Mouse (Mus musculus): Measurements from ENCODE around the gene Prkg1. TPM values are rescaled to one million over a fixed set of nuclear protein-coding genes. Genes with fewer than 3 reads are reported as not detected.

The Prkg1 gene
- polyA plus RNA-seq, 1 experiment from 2014 or later, result 5.9 TPM

DNA sequence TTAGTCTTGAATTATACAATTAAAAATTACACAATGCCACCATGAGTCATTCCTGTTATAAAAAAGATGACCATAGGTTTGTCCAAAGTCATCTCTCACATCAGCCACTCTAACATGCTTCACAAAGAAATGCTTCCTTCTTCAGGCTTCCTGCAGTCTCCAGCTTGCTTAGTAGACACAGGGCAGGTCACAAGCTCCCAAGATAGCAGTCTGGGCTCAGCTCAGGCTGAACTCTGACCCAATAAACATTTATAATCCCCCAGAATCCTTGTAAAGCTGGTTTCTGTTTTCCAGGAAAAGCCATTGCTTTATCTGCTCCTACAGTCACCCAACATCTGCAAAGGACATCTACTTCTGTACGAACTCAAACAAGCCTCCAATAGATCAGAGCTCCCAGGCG, 938.7 kb downstream of the Prkg1 start:
- no peaks in the 10 kb centered on the region for H3K36me3 ChIP-seq (replicated peaks)
- no peaks in the 10 kb centered on the region for H3K27me3 ChIP-seq
- H3K4me1 ChIP-seq, result no peaks in the 10 kb centered on the region
- no peak overlapping the region for H3K9ac ChIP-seq
- WGBS, result 75% methylated on average over 2 of the region's 2 CpGs
- H3K9me3 ChIP-seq, result no peaks in the 10 kb centered on the region
- no peak overlapping the region for H3K27ac ChIP-seq
- no peak overlapping the region for H3K4me3 ChIP-seq (replicated peaks)
- ATAC-seq (ENCODE audit: low FRiP score), result no peak
- H3K4me2 ChIP-seq, result no peak overlapping the region

DNA sequence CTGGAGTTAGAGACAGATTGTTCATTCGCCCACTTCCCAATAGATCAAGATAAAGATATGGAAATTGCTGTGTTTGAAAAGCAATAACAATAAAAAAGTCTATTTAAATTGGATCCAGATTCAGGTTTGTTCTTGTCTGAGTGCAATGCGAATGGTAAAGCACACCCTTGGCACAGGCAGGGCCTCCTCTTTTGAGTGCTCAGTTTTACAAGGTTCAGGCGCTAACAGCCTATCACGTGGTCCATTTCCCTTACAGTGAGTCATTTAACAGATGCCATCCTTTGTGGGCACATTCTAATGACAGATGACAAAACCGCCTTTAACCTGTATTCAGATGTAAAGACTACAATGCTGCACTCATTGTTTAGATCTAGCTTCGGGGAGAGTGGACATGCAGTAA, 949.2 kb downstream of the Prkg1 start:
- Histone ChIP-seq H3K4me1 (0 out of 2 replicates have a peak, but pooled peaks cover 2% of the 10 kb centered on the region), H3K4me3 (replicated peaks) (no peak overlapping the region), H3K27me3 (no peaks in the 10 kb centered on the region), H3K4me2 (no peak overlapping the region), H3K9me3 (no peaks in the 10 kb centered on the region), H3K9ac (no peak overlapping the region), H3K36me3 (replicated peaks) (no peaks in the 10 kb centered on the region), H3K27ac (no peak overlapping the region)
- WGBS, result 72% methylated on average over 6 of the region's 6 CpGs
- ATAC-seq (ENCODE audit: low FRiP score), result no peak; the same call in 1 of the 2 replicates

DNA sequence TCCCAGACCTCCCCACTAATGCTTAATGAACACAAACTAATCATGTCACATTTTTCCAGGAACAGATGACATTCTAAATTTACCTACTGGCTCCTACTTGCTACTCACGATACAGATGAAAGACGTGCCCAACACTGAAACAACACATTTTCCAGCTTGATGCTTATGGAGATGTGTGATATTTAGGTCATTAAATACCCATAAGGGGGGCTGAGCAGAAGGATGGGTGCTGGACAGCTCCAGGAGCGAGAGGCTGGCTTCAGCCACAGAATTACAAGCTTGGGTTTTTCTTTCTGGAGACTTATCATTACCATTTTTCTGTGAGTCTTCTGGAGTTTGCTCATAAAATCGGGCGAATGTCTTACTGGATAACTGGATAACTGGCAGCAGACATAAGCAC, 958.6 kb downstream of the Prkg1 start:
- H3K9me3 ChIP-seq, result no peaks in the 10 kb centered on the region
- H3K4me3 ChIP-seq (replicated peaks), result no peak overlapping the region
- no peaks in the 10 kb centered on the region for H3K36me3 ChIP-seq (replicated peaks)
- H3K27me3 ChIP-seq, result no peaks in the 10 kb centered on the region
- no peak overlapping the region for H3K4me2 ChIP-seq
- H3K9ac ChIP-seq, result no peak overlapping the region
- WGBS, result 84% methylated on average over 5 of the region's 5 CpGs
- no peak for ATAC-seq (ENCODE audit: low FRiP score)
- H3K27ac ChIP-seq, result no peak overlapping the region
- 0 out of 2 replicates have a peak, but pooled peaks cover 2% of the 10 kb centered on the region for H3K4me1 ChIP-seq

DNA sequence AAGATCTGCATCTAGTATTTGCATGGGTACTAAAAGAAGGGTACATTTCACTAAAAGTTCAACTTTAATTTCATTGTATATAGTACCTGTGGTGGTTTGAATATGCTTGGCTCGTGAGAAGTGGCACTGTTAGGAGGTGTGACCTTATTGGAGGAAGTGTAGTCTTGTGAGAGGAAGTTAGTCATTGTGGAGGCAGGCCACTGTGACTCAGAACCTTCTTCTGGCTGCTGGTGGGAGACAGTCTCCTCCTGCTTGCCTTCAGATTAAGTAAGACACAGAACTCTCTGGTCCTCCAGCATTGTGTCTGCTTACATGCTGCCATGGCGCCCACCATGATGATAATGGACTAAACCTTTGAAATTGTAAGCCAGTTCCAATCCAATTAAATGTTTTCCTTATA, 984.0 kb downstream of the Prkg1 start:
- Histone ChIP-seq H3K27ac (no peak overlapping the region), H3K4me3 (replicated peaks) (no peak overlapping the region), H3K9me3 (no peaks in the 10 kb centered on the region), H3K36me3 (replicated peaks) (no peaks in the 10 kb centered on the region), H3K4me2 (no peak overlapping the region), H3K9ac (no peak overlapping the region), H3K4me1 (no peaks in the 10 kb centered on the region), H3K27me3 (no peaks in the 10 kb centered on the region)
- ATAC-seq (ENCODE audit: low FRiP score), result no peak
- 80% methylated on average over 2 of the region's 2 CpGs for WGBS

DNA sequence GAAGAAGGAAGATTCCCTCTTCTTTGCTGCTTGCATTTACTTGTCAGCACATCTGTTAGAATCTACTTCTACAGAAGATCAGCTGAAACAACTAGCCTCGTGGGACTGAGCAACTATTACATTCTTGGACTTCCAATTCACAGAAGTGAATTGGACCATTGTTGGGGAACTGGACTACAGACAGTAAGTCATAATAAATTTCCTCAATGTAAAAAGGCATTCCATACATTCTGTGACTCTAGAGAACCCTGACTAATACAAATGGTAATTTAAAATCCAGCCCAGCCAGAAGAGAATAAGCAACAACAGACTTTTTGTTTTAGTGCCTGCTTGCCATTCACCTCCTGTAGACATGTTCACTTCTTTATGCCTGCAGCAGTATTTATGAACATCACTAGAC, 996.5 kb downstream of the Prkg1 start:
- H3K4me2 ChIP-seq, result no peak overlapping the region
- H3K27me3 ChIP-seq, result no peaks in the 10 kb centered on the region
- no peaks in the 10 kb centered on the region for H3K9me3 ChIP-seq
- 41% methylated on average over 1 of the region's 1 CpGs for WGBS
- no peaks in the 10 kb centered on the region for H3K36me3 ChIP-seq (replicated peaks)
- H3K27ac ChIP-seq, result no peak overlapping the region
- no peak overlapping the region for H3K9ac ChIP-seq
- H3K4me3 ChIP-seq (replicated peaks), result no peak overlapping the region
- no peaks in the 10 kb centered on the region for H3K4me1 ChIP-seq
- no peak for ATAC-seq (ENCODE audit: low FRiP score)

DNA sequence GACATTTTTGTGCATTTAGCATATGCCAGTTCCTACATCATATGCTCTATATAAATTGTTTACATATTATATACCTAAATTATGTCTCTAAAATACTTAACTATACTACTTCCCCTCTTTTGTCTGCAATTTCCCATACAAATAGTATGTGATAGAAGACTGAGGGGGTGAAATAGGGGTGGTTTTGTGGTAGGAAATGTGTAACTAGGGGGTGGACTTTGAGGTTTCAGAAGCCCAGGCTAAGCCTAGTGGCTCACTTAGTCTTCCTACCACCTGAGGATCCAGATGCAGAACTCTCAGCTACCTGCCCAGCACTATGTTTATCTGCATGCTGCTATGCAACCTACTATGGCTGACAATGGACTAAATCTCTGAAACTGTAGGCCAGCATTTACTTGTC, 1020.4 kb downstream of the Prkg1 start:
- Histone ChIP-seq H3K4me1 (no peaks in the 10 kb centered on the region), H3K36me3 (replicated peaks) (no peaks in the 10 kb centered on the region), H3K27me3 (no peaks in the 10 kb centered on the region), H3K27ac (no peak overlapping the region), H3K9ac (no peak overlapping the region), H3K4me2 (no peak overlapping the region), H3K9me3 (no peaks in the 10 kb centered on the region), H3K4me3 (replicated peaks) (no peak overlapping the region)
- no peak for ATAC-seq (ENCODE audit: low FRiP score)

DNA sequence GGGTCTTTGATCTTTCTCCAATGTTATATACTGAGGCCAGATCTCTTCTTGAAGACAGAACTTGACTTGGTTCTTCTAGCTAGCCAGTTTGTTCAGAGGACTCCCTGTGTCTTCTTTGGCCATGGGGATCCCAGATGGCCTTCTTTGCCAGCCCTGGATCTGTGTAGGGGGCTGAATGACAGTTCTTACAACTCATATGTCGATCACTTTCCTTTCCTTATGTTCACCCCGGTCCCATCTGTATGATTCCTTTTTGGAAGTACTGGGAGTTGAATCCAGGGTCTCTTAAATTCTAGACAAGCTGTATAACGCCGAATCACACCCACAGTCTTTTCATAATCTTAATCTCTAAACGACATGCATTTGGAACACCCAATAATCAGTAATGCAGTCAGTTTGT, 1065.7 kb downstream of the Prkg1 start:
- H3K36me3 ChIP-seq (replicated peaks), result no peaks in the 10 kb centered on the region
- no peak overlapping the region for H3K4me2 ChIP-seq
- H3K27me3 ChIP-seq, result no peaks in the 10 kb centered on the region
- H3K9me3 ChIP-seq, result no peaks in the 10 kb centered on the region
- H3K4me1 ChIP-seq, result no peaks in the 10 kb centered on the region
- ATAC-seq (ENCODE audit: low FRiP score), result no peak
- H3K27ac ChIP-seq, result no peak overlapping the region
- no peak overlapping the region for H3K9ac ChIP-seq
- H3K4me3 ChIP-seq (replicated peaks), result no peak overlapping the region
- 91% methylated on average over 5 of the region's 5 CpGs for WGBS

DNA sequence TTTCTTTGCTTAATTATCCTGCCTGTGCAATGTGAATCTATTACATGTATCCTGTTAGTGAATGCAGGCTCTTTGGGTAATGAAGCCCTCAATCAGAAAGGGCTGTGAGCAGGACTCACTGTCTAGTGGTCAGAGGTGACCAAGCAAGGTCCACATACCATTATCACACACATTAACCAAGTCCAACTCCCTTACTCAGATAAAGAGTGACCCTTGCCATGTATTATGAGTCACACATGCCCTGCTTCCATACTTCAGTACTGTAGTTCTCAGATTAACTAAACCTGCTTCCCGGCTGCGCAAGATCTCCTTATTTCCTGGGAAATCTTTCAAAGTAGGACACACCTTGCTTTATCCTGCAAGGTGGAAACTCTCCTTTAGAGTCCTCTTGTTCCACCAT, 1073.6 kb downstream of the Prkg1 start:
- no peak for ATAC-seq (ENCODE audit: low FRiP score)
- Histone ChIP-seq H3K4me1 (no peaks in the 10 kb centered on the region), H3K4me3 (replicated peaks) (no peak overlapping the region), H3K4me2 (no peak overlapping the region), H3K27me3 (no peaks in the 10 kb centered on the region), H3K9me3 (no peaks in the 10 kb centered on the region), H3K9ac (no peak overlapping the region), H3K36me3 (replicated peaks) (no peaks in the 10 kb centered on the region), H3K27ac (no peak overlapping the region)
- WGBS, result 98% methylated on average over 2 of the region's 2 CpGs

DNA sequence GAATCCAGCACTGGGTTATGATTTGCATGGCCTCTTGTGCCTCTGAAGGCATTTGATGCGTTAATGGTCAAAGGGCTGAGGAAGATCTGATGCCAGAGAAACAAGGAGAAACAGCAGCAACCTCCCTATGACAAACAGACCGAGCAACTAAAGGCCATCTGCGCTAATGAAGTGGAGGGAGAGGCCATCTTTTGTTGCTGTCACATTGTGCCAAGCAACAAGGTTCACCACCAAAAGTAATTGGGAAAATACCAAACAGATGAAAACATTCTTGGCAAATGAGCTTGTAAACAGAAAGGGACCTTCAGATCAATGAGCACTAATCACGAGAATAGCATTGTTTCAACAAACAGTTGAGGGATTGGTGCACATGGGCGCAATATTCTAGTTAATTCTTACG, 1074.1 kb downstream of the Prkg1 start:
- Histone ChIP-seq H3K9me3 (no peaks in the 10 kb centered on the region), H3K4me2 (no peak overlapping the region), H3K9ac (no peak overlapping the region), H3K27me3 (no peaks in the 10 kb centered on the region), H3K27ac (no peak overlapping the region), H3K4me3 (replicated peaks) (no peak overlapping the region), H3K36me3 (replicated peaks) (no peaks in the 10 kb centered on the region), H3K4me1 (no peaks in the 10 kb centered on the region)
- ATAC-seq (ENCODE audit: low FRiP score), result no peak
- WGBS, result 64% methylated on average over 6 of the region's 6 CpGs

DNA sequence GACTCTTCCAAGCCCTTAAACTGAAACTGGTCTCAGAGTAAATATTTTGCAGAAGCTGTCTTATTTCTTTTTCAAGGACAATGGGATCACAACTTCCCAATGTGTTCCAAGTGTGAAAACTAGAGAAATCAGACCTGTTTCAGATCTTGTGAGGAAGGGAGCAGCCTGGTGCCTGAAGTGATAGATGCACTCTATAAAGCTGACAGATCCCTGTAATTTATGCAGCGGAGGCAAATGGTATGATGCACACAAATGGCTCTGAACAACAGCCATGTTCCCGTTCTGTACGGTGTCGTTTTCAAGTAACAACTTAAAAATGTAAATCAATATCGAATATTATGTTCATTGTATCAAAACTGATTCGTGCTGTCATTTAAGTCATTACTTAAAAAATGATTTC, 1076.9 kb downstream of the Prkg1 start:
- H3K27ac ChIP-seq, result no peak overlapping the region
- no peak overlapping the region for H3K4me2 ChIP-seq
- WGBS, result 79% methylated on average over 6 of the region's 6 CpGs
- H3K36me3 ChIP-seq (replicated peaks), result no peaks in the 10 kb centered on the region
- no peaks in the 10 kb centered on the region for H3K4me1 ChIP-seq
- H3K27me3 ChIP-seq, result no peaks in the 10 kb centered on the region
- H3K9ac ChIP-seq, result no peak overlapping the region
- H3K9me3 ChIP-seq, result no peaks in the 10 kb centered on the region
- no peak overlapping the region for H3K4me3 ChIP-seq (replicated peaks)
- no peak for ATAC-seq (ENCODE audit: low FRiP score)

DNA sequence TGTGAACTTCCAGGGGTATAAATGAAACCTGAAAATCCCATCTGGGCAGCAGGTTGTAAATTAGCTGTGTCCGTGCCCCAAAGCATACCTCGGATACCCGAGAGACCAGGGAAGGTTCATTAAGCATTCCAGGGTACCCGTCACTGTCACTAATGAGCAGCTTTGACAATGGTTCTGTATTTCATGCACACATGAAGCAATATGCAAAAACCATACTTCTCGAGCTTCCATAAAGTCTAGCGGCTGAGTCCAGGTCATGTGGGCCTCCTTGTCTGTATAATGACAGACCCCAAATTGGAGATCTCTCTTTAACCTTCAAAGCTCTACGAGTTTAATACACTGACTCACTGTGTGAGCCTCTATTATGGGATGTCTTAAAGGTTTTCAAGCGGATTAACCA, 1088.5 kb downstream of the Prkg1 start:
- H3K4me3 ChIP-seq (replicated peaks), result no peak overlapping the region
- no peak overlapping the region for H3K4me2 ChIP-seq
- H3K4me1 ChIP-seq, result no peaks in the 10 kb centered on the region
- H3K9me3 ChIP-seq, result no peaks in the 10 kb centered on the region
- H3K36me3 ChIP-seq (replicated peaks), result no peaks in the 10 kb centered on the region
- no peak overlapping the region for H3K27ac ChIP-seq
- 61% methylated on average over 8 of the region's 8 CpGs for WGBS
- ATAC-seq (ENCODE audit: low FRiP score), result no peak
- no peak overlapping the region for H3K9ac ChIP-seq
- H3K27me3 ChIP-seq, result no peaks in the 10 kb centered on the region

DNA sequence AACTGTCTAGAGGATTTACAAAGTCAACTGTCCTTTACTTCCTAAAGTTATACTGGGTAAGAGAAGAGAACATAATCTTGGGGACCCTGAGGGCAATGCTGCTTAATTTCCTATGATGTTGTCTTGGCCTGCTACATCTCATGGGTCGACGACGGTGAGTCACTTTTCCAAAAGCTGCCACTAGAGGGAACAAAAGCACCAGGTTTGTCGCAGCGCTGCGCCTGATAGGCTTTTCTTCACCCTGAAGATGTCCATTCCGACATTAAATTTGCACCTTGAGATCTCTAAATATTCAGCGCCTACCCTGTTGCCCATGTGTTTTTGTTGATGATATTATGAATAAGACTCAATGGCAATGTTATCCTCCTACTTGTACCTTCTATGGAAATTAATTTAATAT, 1100.6 kb downstream of the Prkg1 start:
- H3K4me2 ChIP-seq, result no peak overlapping the region
- peak; percentile 58; the same call in 1 of the 2 replicates for ATAC-seq (ENCODE audit: low FRiP score)
- H3K4me3 ChIP-seq (replicated peaks), result no peak overlapping the region
- no peak overlapping the region for H3K27ac ChIP-seq
- H3K4me1 ChIP-seq, result no peaks in the 10 kb centered on the region
- H3K9me3 ChIP-seq, result no peaks in the 10 kb centered on the region
- 10% methylated on average over 8 of the region's 8 CpGs for WGBS
- H3K9ac ChIP-seq, result no peak overlapping the region
- H3K36me3 ChIP-seq (replicated peaks), result no peaks in the 10 kb centered on the region
- no peaks in the 10 kb centered on the region for H3K27me3 ChIP-seq

DNA sequence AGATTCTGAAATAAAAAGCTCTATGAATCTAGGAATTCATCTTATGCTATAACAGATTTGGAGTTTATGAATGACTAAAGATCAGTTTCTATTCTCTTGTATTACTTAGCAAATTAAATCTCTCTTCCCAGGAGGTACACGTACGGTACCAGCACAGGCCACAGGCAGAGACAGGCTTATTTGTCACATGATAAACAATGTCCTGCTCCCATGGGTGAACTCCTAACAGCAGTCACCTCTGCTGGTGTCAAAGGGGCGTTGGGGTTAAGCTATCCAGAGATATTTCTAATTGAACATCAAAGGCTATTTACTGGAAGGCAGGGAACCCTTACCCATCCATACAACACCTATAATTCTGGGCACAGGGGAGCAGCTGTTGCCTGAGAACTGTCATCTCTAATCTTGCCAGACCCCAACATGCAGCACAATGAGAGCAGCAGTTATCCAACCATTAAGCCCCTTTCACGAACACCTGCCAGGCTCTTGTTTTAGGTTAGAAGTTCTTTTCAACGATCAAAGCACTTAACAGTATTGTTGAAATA, 1122.1 kb downstream of the Prkg1 start:
- Histone ChIP-seq H3K27me3 (peaks cover 2% of the 10 kb centered on the region; the same call in 1 of the 2 replicates), H3K4me2 (no peak overlapping the region), H3K9me3 (no peaks in the 10 kb centered on the region), H3K4me1 (peaks cover 9% of the 10 kb centered on the region), H3K4me3 (replicated peaks) (no peak overlapping the region), H3K36me3 (replicated peaks) (no peaks in the 10 kb centered on the region), H3K9ac (no peak overlapping the region), H3K27ac (no peak overlapping the region)
- WGBS, result 14% methylated on average over 5 of the region's 5 CpGs
- ATAC-seq (ENCODE audit: low FRiP score), result no peak

All from forebrain, embryonic 12.5 days (tissue).